Mouse (Mus musculus): ENCODE data around the gene Myl6b. TPM values are rescaled to one million over a fixed set of nuclear protein-coding genes. Genes with fewer than 3 reads are reported as not detected.
A peak's percentile ranks its signal among the peaks of the same experiment; 100 is the strongest.

The Myl6b gene
- total RNA-seq, 2 experiments from 2014 or later, result 30.7 to 32.9 TPM

GRCm38 (mm10) chr10:128491495-128491894, 7.0 kb downstream of the Myl6b start:
- no peak for DNase-seq (ENCODE audit: extremely low spot score in 1 of 2, low spot score in 2 of 2)
- Histone ChIP-seq H3K27ac (peak overlapping the region; percentile 57), H3K4me3 (peak overlapping the region; percentile 66)
- intact Hi-C loops (cut with DNase I), result no loop called here
- TF ChIP-seq CTCF (IDR thresholded peaks at IDR 0.05), result no peak

DNA sequence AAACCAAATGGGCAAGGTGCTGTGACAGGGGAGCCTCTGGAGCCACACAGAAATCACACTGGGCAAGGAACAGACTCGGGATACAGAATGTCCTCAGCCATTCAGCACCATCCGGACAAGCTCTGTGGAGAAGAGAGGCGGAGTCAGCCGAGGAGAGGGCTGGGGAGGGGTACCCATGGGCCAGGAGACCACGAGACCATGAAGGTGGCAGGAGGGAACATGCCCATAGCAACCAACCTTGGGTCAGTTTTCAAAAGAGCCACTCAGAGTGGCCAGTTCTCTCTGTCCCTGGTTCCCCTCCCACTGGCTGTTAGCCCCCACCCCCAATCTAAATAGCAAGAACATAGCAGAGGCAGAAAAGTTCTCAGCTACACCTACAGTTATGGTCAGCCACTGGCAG, 7.6 kb downstream of the Myl6b start:
- intact Hi-C loops (cut with DNase I), result no loop called here
- no peak for DNase-seq (ENCODE audit: extremely low spot score in 1 of 2, low spot score in 2 of 2)
- Histone ChIP-seq H3K4me3 (peak overlapping the region; percentile 66), H3K27ac (no peak overlapping the region; the same call in 1 of the 2 replicates)
- TF ChIP-seq CTCF (IDR thresholded peaks at IDR 0.05), result no peak

- Histone ChIP-seq H3K4me3 (no peak overlapping the region), H3K27ac (peak overlapping the region; percentile 64; the same call in 1 of the 2 replicates)
- intact Hi-C loops (cut with DNase I), result no loop called here
- no peak for TF ChIP-seq CTCF (IDR thresholded peaks at IDR 0.05)
- no peak for DNase-seq (ENCODE audit: extremely low spot score in 1 of 2, low spot score in 2 of 2)
Observed at GRCm38 (mm10) chr10:128490232-128490631, 8.3 kb downstream of the Myl6b start.

DNA sequence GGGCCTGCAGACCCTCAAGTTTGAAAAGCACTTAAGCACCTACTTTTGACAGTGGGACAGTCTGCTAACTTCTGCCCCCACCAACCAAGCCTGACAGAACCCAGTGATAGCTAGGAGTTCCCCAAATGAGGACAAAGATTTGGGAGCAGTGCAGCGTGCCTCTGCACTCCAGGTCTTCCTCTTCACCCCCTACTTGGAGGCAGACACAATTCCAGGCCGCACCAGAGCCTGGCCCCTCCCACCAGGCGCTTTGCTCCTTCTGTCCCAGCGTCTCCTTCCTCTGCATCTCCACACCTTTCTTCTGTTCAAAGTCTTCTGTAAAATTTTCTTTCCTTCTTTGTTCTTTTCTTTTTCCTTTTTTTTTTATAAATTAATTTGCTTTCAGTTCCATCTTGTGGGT, 8.7 kb downstream of the Myl6b start:
- H3K4me3 ChIP-seq, result no peak overlapping the region
- peak overlapping the region; percentile 64; the same call in 1 of the 2 replicates for H3K27ac ChIP-seq
- intact Hi-C loops (cut with DNase I), result no loop called here
- no peak for TF ChIP-seq CTCF (IDR thresholded peaks at IDR 0.05)
- DNase-seq (ENCODE audit: extremely low spot score in 1 of 2, low spot score in 2 of 2), result no peak

GRCm38 (mm10) chr10:128489380-128489779, 9.1 kb downstream of the Myl6b start:
- intact Hi-C loops (cut with DNase I), result no loop called here
- Histone ChIP-seq H3K4me3 (no peak overlapping the region), H3K27ac (peak overlapping the region; percentile 18; the same call in 1 of the 2 replicates)
- no peak for DNase-seq (ENCODE audit: extremely low spot score in 1 of 2, low spot score in 2 of 2)
- no peak for TF ChIP-seq CTCF (IDR thresholded peaks at IDR 0.05)

DNA sequence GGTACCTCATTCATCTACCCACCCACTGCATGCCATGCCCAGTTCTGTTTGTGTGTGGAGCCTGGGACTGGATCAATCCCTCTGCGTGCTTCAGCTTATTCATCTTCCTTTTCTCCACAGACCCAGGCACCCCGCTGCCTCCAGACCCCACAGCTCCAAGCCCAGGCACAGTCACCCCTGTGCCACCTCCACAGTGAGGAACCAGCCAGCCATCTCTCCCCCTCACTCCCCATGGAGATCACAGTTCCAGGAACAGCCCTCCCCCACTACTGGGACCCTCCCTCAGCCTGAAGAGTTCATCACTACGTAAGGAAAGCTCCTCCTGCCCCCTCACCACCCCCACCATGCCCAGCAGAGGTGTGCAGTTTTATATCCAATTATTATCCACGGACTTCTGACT, 9.7 kb downstream of the Myl6b start:
- intact Hi-C loops (cut with DNase I), result no loop called here
- peak overlapping the region; percentile 63; the same call in 1 of the 2 replicates for H3K27ac ChIP-seq
- DNase-seq (ENCODE audit: extremely low spot score in 1 of 2, low spot score in 2 of 2), result no peak
- no peak overlapping the region for H3K4me3 ChIP-seq
- no peak for TF ChIP-seq CTCF (IDR thresholded peaks at IDR 0.05)

DNA sequence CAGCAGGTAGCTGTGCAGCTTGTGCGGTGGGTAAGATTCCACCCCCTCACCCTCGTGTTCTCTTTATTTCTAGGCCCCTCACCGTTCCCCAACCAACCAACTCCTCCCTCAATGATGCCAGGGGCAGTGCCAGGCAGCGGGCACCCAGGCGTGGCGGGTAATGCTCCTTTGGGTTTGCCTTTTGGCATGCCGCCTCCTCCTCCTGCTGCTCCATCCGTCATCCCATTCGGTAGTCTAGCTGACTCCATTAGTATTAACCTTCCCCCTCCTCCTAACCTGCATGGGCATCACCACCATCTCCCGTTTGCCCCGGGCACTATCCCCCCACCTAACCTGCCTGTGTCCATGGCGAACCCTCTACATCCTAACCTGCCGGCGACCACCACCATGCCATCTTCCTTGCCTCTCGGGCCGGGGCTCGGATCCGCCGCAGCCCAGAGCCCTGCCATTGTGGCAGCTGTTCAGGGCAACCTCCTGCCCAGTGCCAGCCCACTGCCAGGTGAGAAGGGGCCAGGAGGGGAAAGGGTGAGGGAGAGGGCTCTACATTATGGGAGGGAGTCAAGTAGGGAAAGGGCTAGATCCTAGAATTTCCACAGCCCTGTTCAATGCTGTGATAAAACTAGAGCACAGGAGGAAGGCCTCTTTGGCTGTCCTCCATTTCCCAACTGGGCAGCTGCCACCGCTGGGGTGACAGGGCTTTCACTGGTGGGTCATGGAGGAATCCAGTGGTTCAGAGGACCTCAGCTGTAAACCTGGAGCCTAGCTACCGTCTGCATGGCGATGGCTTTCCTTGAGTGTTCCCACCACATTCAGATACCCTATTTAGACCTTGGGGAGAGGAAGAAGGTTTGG, 10.4 kb downstream of the Myl6b start:
- Histone ChIP-seq H3K27ac (peak overlapping the region; percentile 63), H3K4me3 (no peak overlapping the region)
- no peak for TF ChIP-seq CTCF (IDR thresholded peaks at IDR 0.05)
- intact Hi-C loops (cut with DNase I), result no loop called here
- DNase-seq (ENCODE audit: extremely low spot score in 1 of 2, low spot score in 2 of 2), result no peak

- Histone ChIP-seq H3K4me3 (no peak overlapping the region), H3K27ac (no peak overlapping the region)
- DNase-seq (ENCODE audit: extremely low spot score in 1 of 2, low spot score in 2 of 2), result no peak
- intact Hi-C loops (cut with DNase I), result no loop called here
- no peak for TF ChIP-seq CTCF (IDR thresholded peaks at IDR 0.05)
Observed at GRCm38 (mm10) chr10:128486370-128486769, 12.1 kb downstream of the Myl6b start.

GRCm38 (mm10) chr10:128474366-128474765, 24.1 kb downstream of the Myl6b start:
- H3K4me3 ChIP-seq, result no peak overlapping the region
- H3K27ac ChIP-seq, result no peak overlapping the region
- intact Hi-C loops (cut with DNase I), result no loop called here
- no peak for TF ChIP-seq CTCF (IDR thresholded peaks at IDR 0.05)
- DNase-seq (ENCODE audit: extremely low spot score in 1 of 2, low spot score in 2 of 2), result no peak

DNA sequence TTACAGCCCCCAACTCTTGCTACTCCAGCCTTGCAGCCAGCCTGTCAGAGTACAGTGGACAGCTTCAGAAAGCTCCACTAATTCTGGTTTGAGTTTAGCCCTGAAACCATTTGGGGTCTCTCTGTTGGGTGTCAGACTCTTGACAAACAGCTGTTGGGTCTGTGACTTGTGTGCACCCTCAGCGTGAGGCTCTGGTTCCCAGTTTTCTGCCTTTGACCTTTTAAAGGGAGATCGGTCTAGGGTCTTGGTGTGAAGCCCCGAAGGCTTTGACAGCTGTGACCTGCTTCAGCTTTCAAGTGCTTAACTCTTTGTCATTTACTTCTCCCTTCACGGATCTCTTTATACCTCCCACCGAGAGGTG, 38.2 kb downstream of the Myl6b start:
- H3K27ac ChIP-seq, result peak overlapping the region; percentile 93; the same call in 1 of the 2 replicates

GRCm38 (mm10) chr10:128459409-128460269, 38.8 kb downstream of the Myl6b start:
- intact Hi-C loops (cut with DNase I), result loop anchor here (1.0 to 5.0 kb wide), 6 partner anchors 33 to 122 kb away; partner anchors contain the start of genes Ankrd52 and Cs
- peak; percentile 37 to 53 for DNase-seq (ENCODE audit: extremely low spot score in 1 of 2, low spot score in 2 of 2)
- H3K27ac ChIP-seq, result peak overlapping the region; percentile 94
- TF ChIP-seq CTCF (IDR thresholded peaks at IDR 0.05), result no peak
- H3K4me3 ChIP-seq, result peak overlapping the region; percentile 78

More for the DNA sequence above, 38.2 kb downstream of the Myl6b start:
- DNase-seq (ENCODE audit: extremely low spot score in 1 of 2, low spot score in 2 of 2), result no peak
- H3K4me3 ChIP-seq, result peak overlapping the region; percentile 78
- intact Hi-C loops (cut with DNase I), result loop anchor here (1.0 to 2.0 kb wide), 2 partner anchors 33 to 66 kb away; no protein-coding TSS in a partner anchor
- no peak for TF ChIP-seq CTCF (IDR thresholded peaks at IDR 0.05)

Measured in left cerebral cortex, adult 2 months (tissue).